ENCODE assay signal across 12 mouse cellular contexts in the genomic region with DNA sequence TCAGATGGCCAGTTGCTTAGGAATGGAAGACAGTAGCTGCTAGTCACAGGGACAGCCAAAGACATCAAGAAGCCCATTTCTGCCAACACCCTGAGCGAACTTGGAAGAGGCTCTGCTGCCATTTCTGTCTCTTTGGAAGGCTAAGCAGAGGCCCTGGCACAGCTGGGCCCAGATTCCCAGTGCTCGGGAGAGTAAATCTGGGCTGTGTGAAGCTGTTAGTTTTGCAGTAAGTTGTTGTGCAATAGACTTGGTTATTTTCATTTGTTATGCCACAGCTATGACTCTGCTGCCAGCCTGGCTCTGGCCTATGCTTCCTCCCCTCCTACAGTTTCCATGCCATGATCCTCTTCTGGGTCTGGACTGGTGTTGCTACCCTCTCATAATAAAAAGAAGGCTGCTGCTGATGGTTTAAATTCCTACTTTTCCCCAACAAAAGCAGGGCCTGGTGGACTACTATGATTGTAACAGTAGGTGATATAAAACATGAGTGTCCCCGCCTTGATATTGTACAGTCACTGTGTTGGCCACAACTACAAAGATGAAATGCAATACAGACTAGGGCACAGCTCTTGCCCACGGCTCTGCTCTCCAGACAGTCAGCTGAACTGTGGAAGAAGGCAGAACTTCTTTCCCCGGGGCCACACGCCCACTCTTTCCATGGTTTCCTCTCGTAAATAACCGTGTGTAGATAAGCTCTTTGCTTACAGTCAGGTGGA.
DNase-seq lines count a peak whose midpoint lies in the region; ATAC-seq and TF ChIP-seq lines count a peak whose summit lies in the region.
"Had no signal": no experiment of that assay in that cellular context is flagged by ENCODE, and none has a peak within 500 bp of the region (broad histone marks: within the 10 kb centered on the region; RNA-seq: fewer than 3 reads in every experiment).

No protein-coding gene starts in this region.

- H3K4me2 ChIP-seq in forebrain, embryonic 15.5 days (replicated peaks): no peak overlapping the region
- H3K4me2 ChIP-seq: lung, embryonic 14.5 days; neural tube, embryonic 12.5 days had no signal

- CTCF ChIA-PET in Patski (lab: Charles Lee): interaction anchor here (0.9 to 1.7 kb wide), 3 partner anchors 8 to 38 kb away, joined by 4 to 5 read pairs (median 4); no protein-coding TSS in a partner anchor

- intact Hi-C loops in gastrocnemius, adult 2 months (cut with DNase I): loop anchor here (2.0 kb wide), 1 partner anchor 24 kb away; no protein-coding TSS in a partner anchor

- no peaks in the 10 kb centered on the region for H3K36me3 ChIP-seq in forebrain, embryonic 15.5 days
- H3K36me3 ChIP-seq: neural tube, embryonic 12.5 days had no signal

- no peak overlapping the region for H3K9ac ChIP-seq in forebrain, embryonic 15.5 days (replicated peaks)
- H3K9ac ChIP-seq: lung, embryonic 14.5 days; neural tube, embryonic 12.5 days had no signal

- no peaks in the 10 kb centered on the region for H3K9me3 ChIP-seq in forebrain, embryonic 15.5 days
- H3K9me3 ChIP-seq: neural tube, embryonic 12.5 days had no signal

- TF ChIP-seq CTCF in gastrocnemius, adult 2 months (IDR thresholded peaks at IDR 0.05): no peak
- no peak for TF ChIP-seq CTCF in Patski (IDR thresholded peaks at IDR 0.05)

- H3K27ac ChIP-seq in gastrocnemius, adult 2 months: peak overlapping the region; percentile 90
- H3K27ac ChIP-seq in forebrain, embryonic 15.5 days (replicated peaks): no peak overlapping the region
- H3K27ac ChIP-seq: neural tube, embryonic 12.5 days had no signal

- peak overlapping the region; percentile 54 for H3K4me3 ChIP-seq in gastrocnemius, adult 2 months
- H3K4me3 ChIP-seq in forebrain, embryonic 15.5 days: no peak overlapping the region
- H3K4me3 ChIP-seq: neural tube, embryonic 12.5 days had no signal

- DNase-seq in gastrocnemius, adult 2 months: peak; percentile 83
- DNase-seq in gastrocnemius, postnatal 10 days: no peak
- DNase-seq in 416B (ENCODE audit: low read depth): peak; percentile 60
- no peak for DNase-seq in Patski (ENCODE audit: low read depth, low spot score)
- DNase-seq in right cerebral cortex, postnatal 10 days (ENCODE audit: low spot score in 2 of 2): no peak
- DNase-seq in urinary bladder, adult 18-20 months (ENCODE audit: low spot score in 2 of 2): no peak
- DNase-seq: cerebellum, adult 11 months; thymus, postnatal 25 days had no signal

- in situ Hi-C loops in Patski (cut with MboI; ENCODE audit: low pct_unique_long_range_greater_than_20kb): no loop called here

- peak; percentile 87 for ATAC-seq in Patski
- ATAC-seq in granulocyte monocyte progenitor cell, adult 5-6 weeks (replicated peaks; ENCODE audit: poor library complexity, severe bottlenecking): peak; percentile 82
- ATAC-seq in forebrain, embryonic 15.5 days (replicated peaks): no peak

- H3K27me3 ChIP-seq in Patski: no peaks in the 10 kb centered on the region
- H3K27me3 ChIP-seq in forebrain, embryonic 15.5 days: no peaks in the 10 kb centered on the region
- H3K27me3 ChIP-seq: neural tube, embryonic 12.5 days had no signal

- WGBS in forebrain, embryonic 15.5 days: 87% methylated on average over 8 of the region's 8 CpGs

- peaks cover 16% of the 10 kb centered on the region for H3K4me1 ChIP-seq in forebrain, embryonic 15.5 days

- POLR2A ChIA-PET in Patski (lab: Charles Lee): no interaction called here

Comparison
In these comparisons a context has a peak if more than half of its experiments do, and no peak if none do; other contexts are left out.
1. DNase-seq: peak in gastrocnemius, adult 2 months (single experiment) and 416B (single experiment); none in gastrocnemius, postnatal 10 days (single experiment), Patski (single experiment), right cerebral cortex, postnatal 10 days (0 of 2) and urinary bladder, adult 18-20 months (0 of 2).